Mouse (Mus musculus) lung, postnatal 36 days (tissue): ENCODE measurements around the gene Scfd2.
A peak's percentile ranks its signal among the peaks of the same experiment; 100 is the strongest.

Experiments used
- DNase-seq: peaks from one replicate; pipeline ENCODE4 v3.0.0; 2022; ENCODE audit warnings: mixed read lengths

Gene Scfd2

DNA sequence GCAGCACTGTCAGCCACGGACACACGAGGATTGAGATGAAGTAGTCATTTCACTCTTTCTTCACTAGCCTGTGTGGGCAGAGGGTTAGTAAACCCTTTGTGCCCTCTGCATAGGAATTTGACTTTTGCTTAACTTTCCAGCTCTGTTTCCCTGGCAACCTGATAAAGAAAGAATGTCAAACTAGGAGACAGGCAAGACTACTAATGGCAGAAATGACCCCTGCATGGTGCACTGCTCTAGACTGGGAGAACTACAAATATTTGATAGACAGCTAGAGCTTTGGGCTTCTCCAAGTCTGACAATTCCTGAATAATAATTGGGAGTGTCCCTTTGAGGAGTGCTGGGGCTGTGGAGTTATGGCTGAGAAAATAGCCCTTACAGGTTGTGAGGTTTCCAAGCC lies 301.0 kb downstream of the Scfd2 start:
- DNase-seq = no peak

DNA sequence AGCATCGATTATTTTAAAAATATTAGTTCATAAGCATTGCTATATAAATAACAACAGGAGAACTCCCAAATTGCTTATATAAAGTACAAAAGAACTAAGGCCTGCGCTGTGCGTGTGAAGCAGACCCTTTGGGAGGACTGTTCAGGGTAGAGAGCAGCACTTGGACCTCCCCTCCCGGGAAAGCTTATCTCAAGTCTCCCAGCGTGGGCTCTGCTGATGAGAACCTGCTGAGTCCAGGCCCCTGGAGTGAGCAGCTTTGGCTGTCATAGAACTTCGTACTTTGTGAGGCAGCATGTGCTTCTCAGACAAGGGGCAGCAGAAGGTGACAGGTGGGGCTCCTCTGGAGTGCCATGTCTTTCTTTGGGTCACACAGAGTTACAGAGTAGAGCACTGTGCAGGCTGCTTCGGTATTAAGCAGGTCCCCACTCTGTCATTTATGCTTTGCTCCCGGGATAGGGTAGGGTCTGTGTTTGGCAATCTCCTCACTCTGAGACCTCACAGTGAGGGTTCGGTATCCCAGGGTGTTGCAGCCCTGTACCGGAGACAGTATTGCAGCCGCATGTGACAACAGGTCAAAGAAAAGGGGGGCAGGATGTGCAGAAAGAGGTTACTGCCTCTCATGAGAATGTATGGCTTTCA lies 301.7 kb downstream of the Scfd2 start:
- no peak for DNase-seq

DNA sequence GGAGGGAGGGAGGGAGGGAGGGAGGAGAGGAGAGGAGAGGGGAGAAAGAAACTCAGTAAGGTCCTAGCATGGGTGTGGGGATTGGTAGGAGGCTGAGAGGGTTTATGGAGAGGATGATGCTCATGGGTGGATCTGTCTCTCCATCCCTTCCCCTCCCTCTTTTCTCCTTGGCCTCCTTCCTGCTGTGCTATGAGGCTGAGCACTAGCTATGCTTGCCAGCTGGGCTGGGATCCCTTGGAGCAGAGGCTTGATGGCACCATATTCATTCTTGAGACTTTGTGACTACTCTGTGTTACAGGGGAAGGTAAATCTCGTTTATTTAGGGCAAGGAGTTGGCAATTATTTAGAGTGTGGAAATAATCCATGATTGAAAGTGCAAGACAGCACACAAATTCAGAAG lies 302.6 kb downstream of the Scfd2 start:
- DNase-seq = no peak

GRCm38 (mm10) chr5:74227352-74227751 lies 304.2 kb downstream of the Scfd2 start:
- no peak for DNase-seq

GRCm38 (mm10) chr5:74226183-74226582 lies 305.4 kb downstream of the Scfd2 start:
- no peak for DNase-seq

GRCm38 (mm10) chr5:74224480-74224879 lies 307.1 kb downstream of the Scfd2 start:
- no peak for DNase-seq

GRCm38 (mm10) chr5:74222626-74223025 lies 308.9 kb downstream of the Scfd2 start:
- peak; percentile 34 for DNase-seq

GRCm38 (mm10) chr5:74218524-74218923 lies 313.0 kb downstream of the Scfd2 start:
- DNase-seq = no peak

GRCm38 (mm10) chr5:74215125-74215524 lies 316.4 kb downstream of the Scfd2 start:
- no peak for DNase-seq

- no peak for DNase-seq
These were observed 317.0 kb downstream of the Scfd2 start for GRCm38 (mm10) chr5:74214501-74215110.

DNA sequence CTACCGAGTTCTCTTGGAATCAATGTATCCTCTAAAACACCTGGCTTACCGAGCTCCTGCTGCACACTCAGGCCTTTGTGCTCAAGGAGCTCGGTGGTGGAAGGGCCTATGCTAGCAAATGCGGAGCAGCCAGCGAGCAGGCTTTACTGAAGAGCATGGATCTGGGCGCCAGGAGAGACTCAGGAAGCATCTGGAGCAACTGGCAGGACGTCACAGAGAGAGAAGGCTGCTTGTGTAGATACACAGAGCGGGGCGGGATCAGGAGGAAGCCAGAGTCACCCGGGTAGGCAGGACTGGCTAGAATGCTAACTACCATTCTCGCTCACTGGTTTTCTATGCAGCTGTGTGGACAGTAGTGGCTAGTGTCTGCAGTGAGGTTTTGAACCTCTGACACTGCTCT lies 320.2 kb downstream of the Scfd2 start:
- no peak for DNase-seq

GRCm38 (mm10) chr5:74209640-74210039 lies 321.9 kb downstream of the Scfd2 start:
- DNase-seq = no peak

DNA sequence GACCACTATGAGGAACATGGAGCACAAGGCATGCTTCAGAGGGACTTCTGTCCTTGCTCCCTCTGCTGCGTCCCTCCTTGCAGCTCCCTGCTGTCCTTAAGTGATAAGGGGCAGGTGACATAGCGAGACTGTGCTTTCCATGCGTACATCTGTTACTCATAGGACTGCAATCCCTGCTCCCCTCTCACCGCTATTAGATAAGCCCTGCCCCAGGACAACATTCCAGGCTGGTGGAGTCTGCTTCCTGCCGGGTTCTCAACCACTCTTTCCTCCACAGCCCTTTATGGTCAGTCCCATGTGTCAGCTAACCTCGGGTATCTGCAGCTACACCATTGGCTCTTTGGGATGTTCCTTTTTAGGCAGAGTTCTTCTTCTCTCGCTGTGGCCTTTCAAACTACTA lies 323.1 kb downstream of the Scfd2 start:
- DNase-seq = no peak

GRCm38 (mm10) chr5:74207209-74207608 lies 324.4 kb downstream of the Scfd2 start:
- DNase-seq = peak; percentile 47

GRCm38 (mm10) chr5:74206649-74207048 lies 324.9 kb downstream of the Scfd2 start:
- no peak for DNase-seq

GRCm38 (mm10) chr5:74206038-74206437 lies 325.5 kb downstream of the Scfd2 start:
- no peak for DNase-seq

- DNase-seq = no peak
These were observed 326.1 kb downstream of the Scfd2 start for GRCm38 (mm10) chr5:74205509-74205908.

DNA sequence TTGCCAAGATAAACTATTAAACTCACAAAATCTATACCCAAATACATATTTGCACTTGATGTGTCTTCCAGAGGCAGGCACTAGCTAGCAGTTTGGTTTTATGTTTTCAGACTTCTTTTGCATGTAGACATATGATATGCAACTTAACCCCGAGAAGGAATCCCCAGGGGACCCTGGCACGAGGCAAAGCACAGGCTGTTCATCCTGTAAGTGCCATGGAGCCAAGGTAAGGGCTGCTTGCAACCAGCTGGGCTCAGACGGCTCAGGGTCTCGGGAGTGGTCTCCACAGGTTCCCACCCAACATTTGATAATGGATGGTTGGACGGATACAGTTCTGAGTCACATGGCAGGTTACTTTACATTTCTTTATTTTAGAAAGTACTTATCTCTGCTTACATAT lies 327.1 kb downstream of the Scfd2 start:
- no peak for DNase-seq

DNA sequence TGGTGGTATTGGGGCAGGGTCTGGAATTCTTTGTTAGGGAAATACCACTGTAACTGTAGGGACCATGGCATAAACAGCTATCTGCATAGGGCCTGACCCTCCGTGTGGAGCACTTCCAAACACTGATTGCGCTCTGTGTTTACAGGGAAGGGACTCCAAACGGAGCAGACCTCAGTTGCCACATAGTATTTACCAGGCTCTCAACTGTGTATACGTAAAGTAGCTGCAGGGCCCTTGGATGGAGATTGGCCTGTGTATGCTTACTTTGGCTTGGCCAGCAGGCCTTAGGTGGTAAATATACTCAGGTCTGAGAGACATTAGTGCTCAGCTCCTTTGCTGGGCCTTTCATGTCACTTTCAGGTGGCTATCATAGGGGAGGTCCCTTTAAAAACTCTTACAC lies 329.0 kb downstream of the Scfd2 start:
- peak; percentile 46 for DNase-seq

GRCm38 (mm10) chr5:74201570-74202357 lies 329.8 kb downstream of the Scfd2 start:
- DNase-seq = no peak

GRCm38 (mm10) chr5:74200481-74200880 lies 331.1 kb downstream of the Scfd2 start:
- no peak for DNase-seq

GRCm38 (mm10) chr5:74199793-74200192 lies 331.8 kb downstream of the Scfd2 start:
- DNase-seq = no peak

DNA sequence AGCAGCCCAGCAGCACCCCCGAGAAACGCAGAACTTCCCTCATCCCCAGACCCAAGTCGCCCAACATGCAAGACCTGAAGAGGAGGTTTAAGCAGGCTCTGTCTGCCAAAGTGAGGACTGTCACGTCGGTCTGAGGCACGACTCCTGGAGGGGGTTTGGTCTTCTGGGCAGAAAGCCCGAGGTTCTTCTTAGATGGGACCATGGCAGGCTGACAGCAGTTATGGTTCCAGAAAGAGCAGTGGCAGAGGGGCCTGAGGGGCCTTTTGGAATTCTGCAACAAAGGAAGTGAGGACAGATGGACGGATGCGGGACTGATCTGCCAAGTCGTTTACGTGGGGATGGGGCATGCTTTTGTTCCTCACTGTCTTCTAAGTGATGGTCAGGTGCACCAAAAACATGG lies 333.1 kb downstream of the Scfd2 start:
- no peak for DNase-seq
